Mouse (Mus musculus): ENCODE measurements around the gene Smad1.

- TF ChIP-seq CTCF (IDR thresholded peaks at IDR 0.05; ENCODE audit: borderline replicate concordance, control insufficient read depth, extremely low read depth, insufficient read depth, low read length, poor library complexity) (no peak), POLR2A (IDR thresholded peaks at IDR 0.05; ENCODE audit: control insufficient read depth, extremely low read depth, insufficient read depth, low read length, poor library complexity) (no peak)
Observed at GRCm38 (mm10) chr8:79374410-79374809, 24.9 kb downstream of the Smad1 start.
